Mouse (Mus musculus) stomach, postnatal 0 days (tissue): ENCODE results near the gene A130010J15Rik.

ENCODE experiments used
- CTCF ChIP-seq: IDR thresholded peaks from 2 replicates; pipeline ENCODE4 v1.5.1; 2016; ENCODE audit warnings: antibody characterized with exemption, low read depth, mild to moderate bottlenecking, moderate library complexity
- EP300 ChIP-seq: optimal IDR thresholded peaks from 2 replicates; pipeline ENCODE3; 2016; ENCODE audit warnings: antibody characterized with exemption

DNA sequence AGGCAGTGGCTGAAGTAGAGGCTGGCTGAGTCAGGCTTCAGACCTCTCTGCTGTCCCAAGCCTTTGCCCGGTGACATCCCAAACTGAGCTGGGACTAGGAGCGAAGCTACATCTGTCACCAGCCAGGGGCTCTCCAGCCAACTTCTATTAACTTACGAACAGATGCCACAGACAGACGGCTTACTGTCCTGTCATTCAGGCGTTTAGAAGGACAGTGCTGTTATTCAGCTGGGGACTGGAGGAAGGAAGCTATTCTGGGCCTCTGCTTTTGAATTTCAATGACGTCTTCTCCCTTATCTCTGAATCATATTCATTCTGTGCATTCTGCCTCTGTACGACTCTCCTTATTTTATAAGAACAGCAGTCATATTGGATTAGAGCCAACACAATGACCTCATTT, 16.7 kb upstream of the A130010J15Rik start:
- TF ChIP-seq EP300 (no peak), CTCF (no peak)
